Mouse (Mus musculus): ENCODE data around the gene Zfp953.

DNA sequence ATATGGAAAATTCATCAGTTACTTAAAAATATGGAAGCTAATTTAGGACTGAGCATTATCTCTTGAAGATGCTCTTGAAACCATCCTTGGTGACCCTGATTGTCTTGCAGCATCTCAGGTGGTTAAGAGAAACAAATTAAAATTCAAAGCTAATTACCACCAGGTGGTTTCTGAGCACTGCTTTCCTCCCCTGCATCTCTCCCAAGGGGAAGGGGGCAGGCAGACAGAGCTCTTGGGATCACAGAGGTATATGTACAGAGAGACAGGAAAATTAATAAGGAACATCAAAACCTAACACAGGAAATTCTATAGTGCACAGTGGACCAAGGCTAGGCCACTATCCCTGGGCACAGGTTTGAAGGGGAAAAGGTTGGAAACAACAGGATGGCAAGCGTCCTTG is 27.5 kb downstream of the Zfp953 start:
- TF ChIP-seq CTCF (IDR thresholded peaks at IDR 0.05 in 2 of 3, conservative IDR thresholded peaks at IDR 0.05 in 1 of 3; ENCODE audit: control insufficient read depth in 1 of 3, insufficient read depth in 1 of 3, low read depth in 2 of 3, low read length in 3 of 3, poor library complexity in 1 of 3, severe bottlenecking in 1 of 3), result no peak
- TF ChIP-seq NRF1 (IDR thresholded peaks at IDR 0.05; ENCODE audit: insufficient read depth, low read depth, low read length, poor library complexity, severe bottlenecking), result no peak
- no peak for TF ChIP-seq MAFK (IDR thresholded peaks at IDR 0.05; ENCODE audit: borderline replicate concordance, low read depth, low read length)

Measured in MEL (cell line).